Mouse (Mus musculus) neural tube, embryonic 13.5 days (tissue): ENCODE measurements around the gene Irak2. TPM values are rescaled to one million over a fixed set of nuclear protein-coding genes. Genes with fewer than 3 reads are reported as not detected.
"Not testable (repeated sequence)": the region's sequence is repeated elsewhere in the genome, so short reads cannot be mapped to it uniquely, and the experiment has no call there.

Experiments used
- ATAC-seq: fragments of 200-750 bp; cut with Nextera tagmentation; 2 replicates; pipeline ENCODE4 v1.8.0; 2017; ENCODE audit warnings: low read depth, mild to moderate bottlenecking, moderate TSS enrichment, moderate library complexity
- H3K27ac ChIP-seq: fragments of 300-500 bp; sonication (generic); replicated peaks from 2 replicates; pipeline ENCODE4 v1.5.1; 2015; ENCODE audit warnings: moderate library complexity, mild to moderate bottlenecking, inconsistent platforms
- H3K27me3 ChIP-seq: fragments of 300-500 bp; sonication (generic); 2 replicates; pipeline ENCODE4 v1.6.1; 2015; ENCODE audit warnings: mild to moderate bottlenecking, inconsistent platforms
- H3K36me3 ChIP-seq: fragments of 300-500 bp; sonication (generic); 2 replicates; pipeline ENCODE4 v1.6.1; 2015; ENCODE audit warnings: mild to moderate bottlenecking, inconsistent platforms
- H3K4me1 ChIP-seq: fragments of 300-500 bp; sonication (generic); replicated peaks from 2 replicates; pipeline ENCODE4 v1.6.1; 2015; ENCODE audit warnings: inconsistent platforms
- H3K4me2 ChIP-seq: fragments of 300-500 bp; sonication (generic); 2 replicates; pipeline ENCODE4 v1.6.1; 2015; ENCODE audit warnings: inconsistent platforms, mild to moderate bottlenecking, moderate library complexity
- H3K4me3 ChIP-seq: fragments of 300-500 bp; sonication (generic); 2 replicates; pipeline ENCODE4 v1.5.1; 2015; ENCODE audit warnings: mild to moderate bottlenecking, inconsistent platforms
- H3K9ac ChIP-seq: fragments of 300-500 bp; sonication (generic); 2 replicates; pipeline ENCODE4 v1.6.1; 2015; ENCODE audit warnings: moderate library complexity, mild to moderate bottlenecking, inconsistent platforms
- H3K9me3 ChIP-seq: fragments of 300-500 bp; sonication (generic); 2 replicates; pipeline ENCODE4 v1.6.1; 2016; ENCODE audit warnings: inconsistent platforms
- WGBS: fragments of 180-500 bp; shearing (Covaris S2); methylation state at CpG from one replicate; pipeline ENCODE4 v1.1.7; 2015; 5-methylcytosine and 5-hydroxymethylcytosine counted together
- polyA plus RNA-seq: library from polyadenylated mRNA; unstranded; fragments of >200 nt; fragmentation: Nextera tagmentation; extraction: Ambion mirVana; gene quantifications from 2 replicates; pipeline ENCODE4 v1.2.1, GENCODE M21; 2015

Irak2 gene
- polyA plus RNA-seq, 1 experiment from 2014 or later: 2.5 TPM

- Histone ChIP-seq H3K27me3 (no peaks in the 10 kb centered on the region), H3K4me2 (no peak overlapping the region), H3K36me3 (no peaks in the 10 kb centered on the region), H3K4me3 (no peak overlapping the region), H3K27ac (no peak overlapping the region), H3K9me3 (no peaks in the 10 kb centered on the region), H3K9ac (no peak overlapping the region), H3K4me1 (peaks cover 4% of the 10 kb centered on the region; the same call in 1 of the 2 replicates)
- ATAC-seq: no peak
- 75% methylated on average over 14 of the region's 14 CpGs for WGBS
Measured at GRCm38 (mm10) chr6:113660492-113661352, 22.5 kb downstream of the Irak2 start.

GRCm38 (mm10) chr6:113661353-113662241 lies 23.3 kb downstream of the Irak2 start:
- Histone ChIP-seq H3K4me3 (no peak overlapping the region), H3K36me3 (no peaks in the 10 kb centered on the region), H3K9ac (no peak overlapping the region), H3K4me2 (no peak overlapping the region), H3K27ac (no peak overlapping the region), H3K27me3 (no peaks in the 10 kb centered on the region), H3K9me3 (no peaks in the 10 kb centered on the region), H3K4me1 (peaks cover 4% of the 10 kb centered on the region; the same call in 1 of the 2 replicates)
- no peak for ATAC-seq
- 64% methylated on average over 12 of the region's 12 CpGs for WGBS

GRCm38 (mm10) chr6:113662964-113663700 lies 24.9 kb downstream of the Irak2 start:
- no peak overlapping the region for H3K9ac ChIP-seq
- ATAC-seq: no peak
- 94% methylated on average over 8 of the region's 8 CpGs for WGBS

GRCm38 (mm10) chr6:113664305-113664704 lies 26.0 kb downstream of the Irak2 start:
- H3K4me3 ChIP-seq: no peak overlapping the region
- 91% methylated on average over 7 of the region's 7 CpGs for WGBS
- no peaks in the 10 kb centered on the region for H3K9me3 ChIP-seq
- no peak for ATAC-seq
- H3K27me3 ChIP-seq: no peaks in the 10 kb centered on the region
- no peak overlapping the region for H3K4me2 ChIP-seq
- peaks cover 12% of the 10 kb centered on the region for H3K4me1 ChIP-seq
- no peaks in the 10 kb centered on the region for H3K36me3 ChIP-seq
- no peak overlapping the region for H3K9ac ChIP-seq
- H3K27ac ChIP-seq: no peak overlapping the region

More at GRCm38 (mm10) chr6:113662964-113663700, 24.9 kb downstream of the Irak2 start:
- Histone ChIP-seq H3K27ac (no peak overlapping the region), H3K4me3 (no peak overlapping the region), H3K27me3 (no peaks in the 10 kb centered on the region), H3K9me3 (no peaks in the 10 kb centered on the region), H3K4me2 (no peak overlapping the region), H3K36me3 (no peaks in the 10 kb centered on the region), H3K4me1 (peaks cover 4% of the 10 kb centered on the region; the same call in 1 of the 2 replicates)

- no peak overlapping the region for H3K9ac ChIP-seq
- WGBS: 63% methylated on average over 8 of the region's 8 CpGs
- no peaks in the 10 kb centered on the region for H3K36me3 ChIP-seq
- H3K9me3 ChIP-seq: no peaks in the 10 kb centered on the region
- no peak overlapping the region for H3K4me2 ChIP-seq
- peaks cover 8% of the 10 kb centered on the region for H3K4me1 ChIP-seq
- H3K27me3 ChIP-seq: no peaks in the 10 kb centered on the region
- no peak for ATAC-seq
- H3K27ac ChIP-seq: no peak overlapping the region
- no peak overlapping the region for H3K4me3 ChIP-seq
Measured at GRCm38 (mm10) chr6:113667611-113668122, 29.4 kb downstream of the Irak2 start.

GRCm38 (mm10) chr6:113668287-113669154 lies 30.3 kb downstream of the Irak2 start:
- H3K4me3 ChIP-seq: no peak overlapping the region
- peaks cover 8% of the 10 kb centered on the region for H3K4me1 ChIP-seq
- no peak overlapping the region for H3K4me2 ChIP-seq
- no peak overlapping the region for H3K27ac ChIP-seq
- no peaks in the 10 kb centered on the region for H3K36me3 ChIP-seq
- H3K9me3 ChIP-seq: no peaks in the 10 kb centered on the region
- H3K27me3 ChIP-seq: no peaks in the 10 kb centered on the region
- WGBS: 41% methylated on average over 15 of the region's 15 CpGs
- no peak overlapping the region for H3K9ac ChIP-seq
- no peak for ATAC-seq

- H3K9me3 ChIP-seq: no peaks in the 10 kb centered on the region
- no peak overlapping the region for H3K9ac ChIP-seq
- no peaks in the 10 kb centered on the region for H3K36me3 ChIP-seq
- ATAC-seq: no peak
- H3K27me3 ChIP-seq: no peaks in the 10 kb centered on the region
- 77% methylated on average over 7 of the region's 7 CpGs for WGBS
- H3K4me1 ChIP-seq: peaks cover 8% of the 10 kb centered on the region
- no peak overlapping the region for H3K27ac ChIP-seq
- no peak overlapping the region for H3K4me3 ChIP-seq
- no peak overlapping the region for H3K4me2 ChIP-seq
Measured at GRCm38 (mm10) chr6:113669821-113670220, 31.6 kb downstream of the Irak2 start.

GRCm38 (mm10) chr6:113672029-113672428 lies 33.8 kb downstream of the Irak2 start:
- H3K4me3 ChIP-seq: not testable (repeated sequence)

GRCm38 (mm10) chr6:113672989-113673388 lies 34.7 kb downstream of the Irak2 start:
- Histone ChIP-seq H3K9ac (no peak overlapping the region), H3K4me1 (peaks cover 8% of the 10 kb centered on the region), H3K9me3 (no peaks in the 10 kb centered on the region), H3K27ac (no peak overlapping the region), H3K36me3 (no peaks in the 10 kb centered on the region), H3K4me2 (no peak overlapping the region), H3K4me3 (no peak overlapping the region), H3K27me3 (no peaks in the 10 kb centered on the region)
- ATAC-seq: no peak
- 88% methylated on average over 6 of the region's 6 CpGs for WGBS

More at GRCm38 (mm10) chr6:113672029-113672428, 33.8 kb downstream of the Irak2 start:
- not testable (repeated sequence) for H3K36me3 ChIP-seq, ATAC-seq, H3K4me1 ChIP-seq, H3K27ac ChIP-seq, H3K27me3 ChIP-seq, H3K4me2 ChIP-seq, H3K9ac ChIP-seq, H3K9me3 ChIP-seq
- WGBS: 88% methylated on average over 1 of the region's 1 CpGs

GRCm38 (mm10) chr6:113675234-113675633 lies 37.0 kb downstream of the Irak2 start:
- Histone ChIP-seq H3K27me3 (no peaks in the 10 kb centered on the region), H3K4me3 (no peak overlapping the region), H3K27ac (no peak overlapping the region), H3K36me3 (no peaks in the 10 kb centered on the region), H3K9ac (no peak overlapping the region), H3K4me1 (no peaks in the 10 kb centered on the region), H3K4me2 (no peak overlapping the region), H3K9me3 (no peaks in the 10 kb centered on the region)
- WGBS: 83% methylated on average over 4 of the region's 4 CpGs
- ATAC-seq: no peak

- Histone ChIP-seq H3K9ac (no peak overlapping the region), H3K9me3 (no peaks in the 10 kb centered on the region), H3K27me3 (no peaks in the 10 kb centered on the region), H3K27ac (no peak overlapping the region), H3K36me3 (no peaks in the 10 kb centered on the region), H3K4me2 (no peak overlapping the region), H3K4me1 (no peaks in the 10 kb centered on the region), H3K4me3 (no peak overlapping the region)
- no peak for ATAC-seq
- WGBS: 91% methylated on average over 9 of the region's 9 CpGs
Measured at GRCm38 (mm10) chr6:113675991-113676390, 37.7 kb downstream of the Irak2 start.
